Mouse (Mus musculus) left cerebral cortex, adult 2 months (tissue): ENCODE measurements around the gene Zfp882. TPM values are rescaled to one million over a fixed set of nuclear protein-coding genes. Genes with fewer than 3 reads are reported as not detected.
"Not testable (repeated sequence)": the region's sequence is repeated elsewhere in the genome, so short reads cannot be mapped to it uniquely, and the experiment has no call there.

Source experiments
- DNase-seq, 2 experiments: peaks; one replicate each; pipeline ENCODE4 v3.0.0; 2021 to 2022; ENCODE audit warnings: low spot score in 2 of 2, mixed read lengths in 1 of 2; ENCODE audit errors: extremely low spot score in 1 of 2
- H3K27ac ChIP-seq: fragments of 200-600 bp; 2 replicates; pipeline ENCODE4 v1.8.1; 2022
- H3K4me3 ChIP-seq: fragments of 200-600 bp; 2 replicates; pipeline ENCODE4 v1.8.1; 2022
- CTCF ChIP-seq: fragments of 200-600 bp; IDR thresholded peaks from 2 replicates; pipeline ENCODE4 v1.8.1; 2022; ENCODE audit warnings: antibody characterized with exemption, mild to moderate bottlenecking, moderate library complexity
- intact Hi-C: fragments of 180-260 bp; cut with DNase I; formaldehyde crosslinking; loops from one replicate; pipeline ENCODE4 v1.15.1; 2025
- long read RNA-seq, 2 experiments: library from polyadenylated mRNA; stranded (forward); transcript quantifications; one replicate each; pipeline ENCODE4 v2.0.0; 2021; ENCODE audit warnings: borderline mapping rate in 2 of 2
- total RNA-seq, 2 experiments: library from RNA; stranded (reverse); gene quantifications; 2 replicates each; pipeline ENCODE4 v1.2.3; 2021

The Zfp882 gene
- 10 to 100 TPM; 11.1 to 12.1 TPM for total RNA-seq
- long read RNA-seq, experiment 1, partial matches to known transcripts = 0 of 3 reads
- long read RNA-seq, experiment 1, other reads (novel, unspliced or antisense) = 0 of 3 reads
- long read RNA-seq, experiment 2, partial matches to known transcripts = 1 of 1 reads
- long read RNA-seq, experiment 2, other reads (novel, unspliced or antisense) = 0 of 1 reads

GRCm38 (mm10) chr8:71908309-71909261 lies at the start of gene Zfp882, which contains the start of gene Zfp617:
Zfp882 (plus strand) TSS chr8:71908608.
Zfp617 (plus strand) TSS chr8:71908635.
- Histone ChIP-seq H3K4me3 (peak within 1 kb of the TSS; percentile 78), H3K27ac (peak within 1 kb of the TSS; percentile 99)
- DNase-seq = peak; percentile 85 to 88
- intact Hi-C loops = loop anchor here (1.0 to 2.0 kb wide), 3 partner anchors 14 to 42 kb away; partner anchors contain the start of gene Zfp961
- TF ChIP-seq CTCF = peak; percentile 53

GRCm38 (mm10) chr8:71861551-71861950 lies 46.9 kb upstream of the Zfp882 start:
- intact Hi-C loops, H3K4me3 ChIP-seq, H3K27ac ChIP-seq, DNase-seq: not testable (repeated sequence)

- DNase-seq, H3K4me3 ChIP-seq, H3K27ac ChIP-seq, intact Hi-C loops: not testable (repeated sequence)
Observed at GRCm38 (mm10) chr8:71862038-71862437, 46.4 kb upstream of the Zfp882 start.

- Histone ChIP-seq H3K4me3 (peak within 1 kb of the TSS; percentile 66), H3K27ac (peak within 1 kb of the TSS; percentile 86)
- intact Hi-C loops = loop anchor here (2.0 kb wide), 2 partner anchors 27 to 41 kb away; partner anchors contain the start of genes Zfp617 and Zfp882
- TF ChIP-seq CTCF = no peak
- peak; percentile 63 to 64 for DNase-seq
Observed at GRCm38 (mm10) chr8:71881618-71882274, 26.7 kb upstream of the Zfp882 start, which contains the start of gene Zfp709. Zfp709 (plus strand) TSS chr8:71882019.

GRCm38 (mm10) chr8:71900666-71901065 lies 7.7 kb upstream of the Zfp882 start:
- intact Hi-C loops, DNase-seq, H3K4me3 ChIP-seq, H3K27ac ChIP-seq: not testable (repeated sequence)

GRCm38 (mm10) chr8:71903084-71903483 lies 5.3 kb upstream of the Zfp882 start:
- intact Hi-C loops = loop anchor here (2.0 kb wide), 1 partner anchor 880 kb away; no protein-coding TSS in a partner anchor
- not testable (repeated sequence) for H3K4me3 ChIP-seq, H3K27ac ChIP-seq
- DNase-seq = peak in 1 of 2 experiments; percentile 1

GRCm38 (mm10) chr8:71906809-71907208 lies 1.6 kb upstream of the Zfp882 start:
- DNase-seq = no peak
- H3K27ac ChIP-seq = no peak overlapping the region
- no peak for TF ChIP-seq CTCF
- no peak overlapping the region for H3K4me3 ChIP-seq
- intact Hi-C loops = no loop called here

- peak overlapping the region; percentile 99 for H3K27ac ChIP-seq
- intact Hi-C loops = loop anchor here (1.0 to 2.0 kb wide), 3 partner anchors 14 to 43 kb away; partner anchors contain the start of gene Zfp961
- TF ChIP-seq CTCF = no peak
Observed at GRCm38 (mm10) chr8:71907798-71908257, 580 bp upstream of the Zfp882 start.

GRCm38 (mm10) chr8:71912286-71912685 lies 3.9 kb downstream of the Zfp882 start:
- DNase-seq = peak in 1 of 2 experiments; percentile 1
- TF ChIP-seq CTCF = no peak
- intact Hi-C loops = no loop called here
- H3K27ac ChIP-seq = no peak overlapping the region
- no peak overlapping the region for H3K4me3 ChIP-seq

More at GRCm38 (mm10) chr8:71907798-71908257, 580 bp upstream of the Zfp882 start:
- H3K4me3 ChIP-seq = peak overlapping the region; percentile 78
- DNase-seq = no peak

- H3K4me3 ChIP-seq = peak overlapping the region; percentile 59
- intact Hi-C loops = loop anchor here (1.0 to 10.0 kb wide), 6 partner anchors 14 to 555 kb away; partner anchors contain the start of genes Rab8a, Tpm4, Use1 and Zfp617
- TF ChIP-seq CTCF = no peak
- peak; percentile 93 to 94 for DNase-seq
- peak overlapping the region; percentile 97 for H3K27ac ChIP-seq
Observed at GRCm38 (mm10) chr8:71922567-71923401, 14.4 kb downstream of the Zfp882 start.
